Mouse (Mus musculus): ENCODE data around the gene C8a.

DNA sequence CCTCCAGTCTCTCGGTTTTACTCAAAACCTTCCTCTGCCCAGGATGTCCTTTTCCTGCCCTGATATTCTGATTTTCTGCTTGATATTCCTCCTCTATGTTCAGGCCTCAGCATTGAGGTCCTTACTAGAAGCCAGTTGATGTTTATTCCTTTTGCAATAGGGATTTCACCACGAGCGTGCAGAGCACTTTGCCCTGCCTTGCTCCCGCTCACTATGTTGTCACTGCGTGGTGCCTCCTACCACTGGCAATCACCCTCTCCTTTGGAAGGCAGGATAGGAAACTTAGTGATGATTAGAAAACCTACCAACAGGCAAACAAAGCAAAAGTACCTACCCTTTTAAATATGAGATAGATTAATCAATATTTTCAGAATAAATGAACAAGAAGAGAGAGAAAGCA lies 96.7 kb downstream of the C8a start:
- TF ChIP-seq CTCF (IDR thresholded peaks at IDR 0.05; ENCODE audit: low read depth, low read length) (no peak), POLR2A (IDR thresholded peaks at IDR 0.05; ENCODE audit: borderline replicate concordance, low read depth, low read length) (no peak)
